Mouse (Mus musculus): Measurements from ENCODE around the gene Kcnq5.

DNA sequence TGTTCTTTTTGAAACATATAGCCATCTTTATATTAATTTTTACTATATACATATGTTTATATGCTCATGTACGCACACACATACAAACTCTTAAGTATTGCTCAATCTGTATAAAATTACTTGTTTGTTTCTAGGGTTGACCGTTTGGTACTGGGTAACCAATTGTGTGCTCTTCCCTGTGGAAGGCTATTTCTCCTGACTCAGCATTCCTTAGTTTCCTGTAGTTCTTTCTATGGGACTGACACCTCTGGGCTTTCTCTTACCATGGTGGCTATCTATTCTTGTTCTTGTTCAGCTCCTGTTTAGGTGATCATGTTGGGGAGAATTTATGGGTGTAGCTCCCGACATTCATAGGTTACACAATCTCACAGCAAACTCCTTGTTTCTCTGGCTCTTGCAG is 473.1 kb downstream of the Kcnq5 start:
- TF ChIP-seq TAL1 (IDR thresholded peaks at IDR 0.05; ENCODE audit: low read length) (no peak), GATA1 (IDR thresholded peaks at IDR 0.05; ENCODE audit: low read length) (no peak)

Measured in erythroblast, embryonic 14.5 days (primary cell).